8 mouse cellular contexts compared by ENCODE assay signal in genomic region chr9:50603189-50603997, GRCm38 (mm10). TPM values are rescaled to one million over a fixed set of nuclear protein-coding genes. Genes with fewer than 3 reads are reported as not detected.
DNase-seq lines count a peak whose midpoint lies in the region; ATAC-seq and TF ChIP-seq lines count a peak whose summit lies in the region.

Gene Sdhd (minus strand): TSS chr9:50603812.
Gene Timm8b (plus strand): TSS chr9:50603910.

- peaks cover 18% of the 10 kb centered on the region for H3K4me1 ChIP-seq in embryonic facial prominence, embryonic 13.5 days
- peaks cover 6% of the 10 kb centered on the region for H3K4me1 ChIP-seq in kidney, adult 2 months (ENCODE audit: control insufficient read depth, insufficient read depth, low read length)
- H3K4me1 ChIP-seq in limb, embryonic 12.5 days (replicated peaks), result peaks cover 27% of the 10 kb centered on the region
- peaks cover 31% of the 10 kb centered on the region for H3K4me1 ChIP-seq in midbrain, embryonic 15.5 days
- H3K4me1 ChIP-seq in spleen, adult 2 months (ENCODE audit: control insufficient read depth, insufficient read depth, insufficient read length), result peaks cover 5% of the 10 kb centered on the region

- peaks cover 46% of the 10 kb centered on the region for H3K36me3 ChIP-seq in embryonic facial prominence, embryonic 13.5 days
- peaks cover 3% of the 10 kb centered on the region for H3K36me3 ChIP-seq in kidney, adult 2 months (ENCODE audit: control insufficient read depth, insufficient read depth, low read length)
- peaks cover 54% of the 10 kb centered on the region for H3K36me3 ChIP-seq in limb, embryonic 12.5 days
- H3K36me3 ChIP-seq in midbrain, embryonic 15.5 days (replicated peaks), result peaks cover 27% of the 10 kb centered on the region
- peaks cover 15% of the 10 kb centered on the region for H3K36me3 ChIP-seq in spleen, adult 2 months (ENCODE audit: control insufficient read depth, insufficient read depth, low read length)

- under 1% methylated on average over 48 of the region's 48 CpGs for WGBS in embryonic facial prominence, embryonic 13.5 days
- under 1% methylated on average over 48 of the region's 48 CpGs for whole genome bisulfite sequencing in kidney, adult 2 months
- under 1% methylated on average over 48 of the region's 48 CpGs for WGBS in limb, embryonic 12.5 days
- 1% methylated on average over 48 of the region's 48 CpGs for WGBS in midbrain, embryonic 15.5 days
- WGBS in spleen, adult 2 months, result under 1% methylated on average over 48 of the region's 48 CpGs

- peak; percentile 94 for ATAC-seq in embryonic facial prominence, embryonic 13.5 days (ENCODE audit: insufficient number of reproducible peaks, insufficient read depth, low FRiP score, low TSS enrichment, low read depth)
- peak; percentile 94 for ATAC-seq in limb, embryonic 12.5 days (ENCODE audit: insufficient number of reproducible peaks, insufficient read depth, low FRiP score, low TSS enrichment, low read depth)
- peak; percentile 98 for ATAC-seq in midbrain, embryonic 15.5 days (replicated peaks)

- no peaks in the 10 kb centered on the region for H3K9me3 ChIP-seq in embryonic facial prominence, embryonic 13.5 days
- H3K9me3 ChIP-seq in limb, embryonic 12.5 days, result no peaks in the 10 kb centered on the region
- H3K9me3 ChIP-seq in midbrain, embryonic 15.5 days, result no peaks in the 10 kb centered on the region

- peak within 1 kb of the TSS; percentile 91 for H3K4me2 ChIP-seq in embryonic facial prominence, embryonic 13.5 days
- H3K4me2 ChIP-seq in limb, embryonic 12.5 days, result peak within 1 kb of the TSS; percentile 80
- H3K4me2 ChIP-seq in midbrain, embryonic 15.5 days, result peak within 1 kb of the TSS; percentile 83

- H3K27me3 ChIP-seq in embryonic facial prominence, embryonic 13.5 days, result no peaks in the 10 kb centered on the region
- no peaks in the 10 kb centered on the region for H3K27me3 ChIP-seq in kidney, adult 2 months (replicated peaks; ENCODE audit: control insufficient read depth, insufficient read depth, low read length)
- no peaks in the 10 kb centered on the region for H3K27me3 ChIP-seq in limb, embryonic 12.5 days
- H3K27me3 ChIP-seq in midbrain, embryonic 15.5 days (replicated peaks), result no peaks in the 10 kb centered on the region
- H3K27me3 ChIP-seq in spleen, adult 2 months (ENCODE audit: control insufficient read depth, insufficient read depth, low read length), result no peaks in the 10 kb centered on the region

- no peak for TF ChIP-seq POLR2A in kidney, adult 2 months (IDR thresholded peaks at IDR 0.05; ENCODE audit: low read depth, low read length)
- TF ChIP-seq POLR2A in spleen, adult 2 months (IDR thresholded peaks at IDR 0.05; ENCODE audit: low read depth, low read length), result peak; percentile 62

- peak within 1 kb of the TSS; percentile 80 for H3K4me3 ChIP-seq in embryonic facial prominence, embryonic 13.5 days
- H3K4me3 ChIP-seq in kidney, adult 2 months (ENCODE audit: insufficient read depth, low read depth, low read length), result peak within 1 kb of the TSS; percentile 83
- H3K4me3 ChIP-seq in limb, embryonic 12.5 days (replicated peaks), result peak within 1 kb of the TSS; percentile 89
- peak within 1 kb of the TSS; percentile 77 for H3K4me3 ChIP-seq in midbrain, embryonic 15.5 days
- H3K4me3 ChIP-seq in spleen, adult 2 months (ENCODE audit: extremely low read depth, insufficient read depth, insufficient read length), result peak within 1 kb of the TSS; percentile 85

- H3K9ac ChIP-seq in embryonic facial prominence, embryonic 13.5 days, result peak within 1 kb of the TSS; percentile 84
- H3K9ac ChIP-seq in limb, embryonic 12.5 days (replicated peaks), result peak within 1 kb of the TSS; percentile 83
- H3K9ac ChIP-seq in midbrain, embryonic 15.5 days, result peak within 1 kb of the TSS; percentile 90

- peak; percentile 91 for DNase-seq in 3134 (ENCODE audit: extremely low read depth, insufficient read length, low spot score)
- peak; percentile 95 to 96 for DNase-seq in adrenal gland, postnatal 36 days
- DNase-seq in heart, adult 18-20 months, result peak; percentile 95 to 96
- DNase-seq in kidney, adult 2 months, result peak; percentile 98
- peak; percentile 91 to 92 for DNase-seq in spleen, adult 2 months (ENCODE audit: low read depth in 1 of 2, low spot score in 2 of 2)

- H3K27ac ChIP-seq in embryonic facial prominence, embryonic 13.5 days, result peak within 1 kb of the TSS; percentile 82
- peak within 1 kb of the TSS; percentile 92 for H3K27ac ChIP-seq in kidney, adult 2 months (ENCODE audit: insufficient read depth, low read depth, low read length)
- H3K27ac ChIP-seq in limb, embryonic 12.5 days, result peak within 1 kb of the TSS; percentile 91
- H3K27ac ChIP-seq in midbrain, embryonic 15.5 days, result peak within 1 kb of the TSS; percentile 90
- H3K27ac ChIP-seq in spleen, adult 2 months (ENCODE audit: insufficient read depth, low read length), result peak within 1 kb of the TSS; percentile 84

- no peak for TF ChIP-seq CTCF in kidney, adult 2 months (conservative IDR thresholded peaks at IDR 0.05; ENCODE audit: insufficient read depth, insufficient read length, low read depth, low read length)
- TF ChIP-seq CTCF in spleen, adult 2 months (IDR thresholded peaks at IDR 0.05; ENCODE audit: extremely low read depth, insufficient read depth, insufficient read length, insufficient replicate concordance), result no peak

RNA-seq across cellular contexts. Expression of gene Sdhd, which starts in this region (rescaled TPM):
- 100 to 1,000 TPM; 261 to 290 TPM for total RNA-seq in adrenal gland, postnatal 36 days (2021)
- polyA plus RNA-seq in embryonic facial prominence, embryonic 13.5 days (2015; fragmentation: Nextera tagmentation; extraction: Ambion mirVana), result 241 and 249 TPM in 2 replicates
- total RNA-seq in heart, adult 18-20 months (2021), result 100 to 1,000 TPM; 697 to 709 TPM
- polyA plus RNA-seq in kidney, adult 2 months (2012; rRNA removed), result 541 and 551 TPM in 2 replicates
- polyA plus RNA-seq in limb, embryonic 12.5 days (2016; fragmentation: Nextera tagmentation; extraction: Ambion mirVana), result 259 and 268 TPM in 2 replicates
- polyA plus RNA-seq in midbrain, embryonic 15.5 days (2015; fragmentation: Nextera tagmentation; extraction: Ambion mirVana), result 232 and 244 TPM in 2 replicates
- 70.6 and 73.2 TPM in 2 replicates for polyA plus RNA-seq in spleen, adult 2 months (2012; rRNA removed)

RNA-seq across cellular contexts. Expression of gene Timm8b, which starts in this region (rescaled TPM):
- 100 to 1,000 TPM; 196 to 200 TPM for total RNA-seq in adrenal gland, postnatal 36 days (2021)
- 286 and 288 TPM in 2 replicates for polyA plus RNA-seq in embryonic facial prominence, embryonic 13.5 days (2015; fragmentation: Nextera tagmentation; extraction: Ambion mirVana)
- 100 to 1,000 TPM; 270 to 292 TPM for total RNA-seq in heart, adult 18-20 months (2021)
- polyA plus RNA-seq in kidney, adult 2 months (2012; rRNA removed), result 292 and 335 TPM in 2 replicates
- polyA plus RNA-seq in limb, embryonic 12.5 days (2016; fragmentation: Nextera tagmentation; extraction: Ambion mirVana), result 323 and 341 TPM in 2 replicates
- polyA plus RNA-seq in midbrain, embryonic 15.5 days (2015; fragmentation: Nextera tagmentation; extraction: Ambion mirVana), result 322 and 333 TPM in 2 replicates
- 39.0 and 67.3 TPM in 2 replicates for polyA plus RNA-seq in spleen, adult 2 months (2012; rRNA removed)

Comparison
In these comparisons a context has a peak if more than half of its experiments do, and no peak if none do; other contexts are left out.
1. Peak in every context shown above with its lines: DNase-seq, ATAC-seq, H3K4me3 ChIP-seq and H3K27ac ChIP-seq.